Mouse (Mus musculus) brain, embryonic 14.5 days (tissue): ENCODE results near the gene Kalrn. TPM values are rescaled to one million over a fixed set of nuclear protein-coding genes. Genes with fewer than 3 reads are reported as not detected.

Source experiments
- DNase-seq: peaks from one replicate; pipeline ENCODE4 v3.0.0-alpha.2; 2011; ENCODE audit warnings: low read depth
- CTCF ChIP-seq: fragments of 200-500 bp; IDR thresholded peaks from 2 replicates; pipeline ENCODE4 v1.5.1; 2012; ENCODE audit warnings: inconsistent platforms, mild to moderate bottlenecking, moderate library complexity, borderline replicate concordance; ENCODE audit not compliant: insufficient read depth, insufficient read length; ENCODE audit errors: extremely low read depth
- POLR2A ChIP-seq: fragments of 200-500 bp; IDR thresholded peaks from 2 replicates; pipeline ENCODE4 v1.6.1; 2012; ENCODE audit warnings: mild to moderate bottlenecking, inconsistent platforms, borderline replicate concordance; ENCODE audit not compliant: poor library complexity, insufficient read depth, insufficient read length, severe bottlenecking; ENCODE audit errors: extremely low read depth
- polyA plus RNA-seq: library from polyadenylated mRNA; depleted of rRNA; stranded (reverse); fragments of >200 nt; gene quantifications from 2 replicates; pipeline ENCODE4 v1.2.3, GENCODE M21; 2012

Gene Kalrn
- polyA plus RNA-seq, 1 experiment = 52.2 TPM

DNA sequence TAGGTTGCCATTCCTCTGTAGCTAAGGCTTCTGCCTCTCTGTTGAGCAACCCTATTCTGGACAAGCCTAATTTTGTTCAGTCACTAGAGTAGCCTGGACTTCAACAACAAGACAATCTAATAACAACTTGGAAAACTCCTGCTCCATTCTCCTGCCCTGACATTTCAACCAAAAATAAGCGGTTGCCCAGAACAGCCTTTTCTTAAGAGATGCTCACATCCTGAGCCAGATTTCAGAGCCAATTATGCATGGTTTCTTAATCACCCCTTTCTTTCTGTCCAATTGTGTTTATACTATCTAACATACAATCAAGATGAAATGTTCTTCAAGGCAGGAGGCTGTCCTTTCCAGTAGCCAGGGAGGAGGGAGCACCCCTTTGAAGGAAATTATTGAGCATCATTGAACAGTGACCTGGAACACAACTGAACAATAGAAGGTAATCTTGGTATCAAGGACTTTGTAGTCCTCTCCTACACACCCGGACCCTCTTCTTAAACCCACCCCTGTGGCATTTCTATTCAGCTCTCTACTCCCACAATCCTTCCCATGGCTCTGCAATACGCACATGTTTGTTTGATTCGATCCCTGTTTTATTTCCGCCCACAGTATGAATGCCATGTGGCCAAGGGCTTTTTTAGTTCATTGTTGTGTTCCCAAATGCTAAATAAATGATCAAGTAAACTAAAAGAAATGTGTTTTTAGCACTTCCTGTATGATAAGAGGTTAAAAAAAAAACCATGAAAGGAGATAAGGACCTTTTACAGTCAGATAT is 275.2 kb downstream of the Kalrn start:
- peak; percentile 30 for DNase-seq
- TF ChIP-seq CTCF (no peak), POLR2A (no peak)

DNA sequence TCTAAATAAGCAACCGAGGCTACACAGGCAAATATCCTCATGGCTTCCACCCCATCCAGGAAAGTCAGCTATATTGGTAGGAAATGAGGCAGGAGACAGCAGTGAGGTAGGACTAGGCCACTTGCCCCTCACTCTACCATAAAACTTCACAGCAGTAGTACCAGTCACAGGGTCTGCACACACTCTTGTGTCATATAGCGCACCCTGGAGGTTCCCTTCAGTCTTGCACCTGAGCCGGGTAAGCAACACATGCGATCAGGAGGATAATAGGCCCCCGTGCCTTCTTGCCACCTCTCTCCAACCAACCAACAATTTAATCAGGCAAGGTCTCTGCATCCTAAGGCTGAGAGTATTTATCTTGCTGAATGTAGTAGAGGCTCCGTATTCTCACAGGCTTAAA is 278.8 kb downstream of the Kalrn start:
- DNase-seq = no peak
- TF ChIP-seq POLR2A (no peak), CTCF (peak; percentile 27; the same call in 1 of the 2 replicates)

DNA sequence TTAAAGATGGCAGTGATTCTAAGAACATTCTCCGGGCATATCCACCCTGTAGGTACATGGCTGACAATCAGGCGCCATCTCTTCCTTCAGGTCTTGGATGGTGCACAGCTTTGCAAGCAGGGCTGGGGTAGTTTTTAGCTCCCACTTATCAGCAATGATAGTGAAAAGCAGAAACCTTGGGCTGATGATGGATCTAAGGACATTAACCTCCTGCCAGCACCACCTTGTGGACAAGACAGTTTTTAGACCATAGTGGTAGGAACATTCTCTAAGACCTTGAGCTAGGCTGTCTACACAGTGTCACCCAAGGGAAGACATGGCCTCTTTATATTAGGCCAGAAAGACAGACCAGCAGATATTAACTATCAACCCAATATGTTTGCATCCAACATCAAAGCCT is 279.7 kb downstream of the Kalrn start:
- TF ChIP-seq CTCF = no peak
- no peak for TF ChIP-seq POLR2A
- DNase-seq = no peak

DNA sequence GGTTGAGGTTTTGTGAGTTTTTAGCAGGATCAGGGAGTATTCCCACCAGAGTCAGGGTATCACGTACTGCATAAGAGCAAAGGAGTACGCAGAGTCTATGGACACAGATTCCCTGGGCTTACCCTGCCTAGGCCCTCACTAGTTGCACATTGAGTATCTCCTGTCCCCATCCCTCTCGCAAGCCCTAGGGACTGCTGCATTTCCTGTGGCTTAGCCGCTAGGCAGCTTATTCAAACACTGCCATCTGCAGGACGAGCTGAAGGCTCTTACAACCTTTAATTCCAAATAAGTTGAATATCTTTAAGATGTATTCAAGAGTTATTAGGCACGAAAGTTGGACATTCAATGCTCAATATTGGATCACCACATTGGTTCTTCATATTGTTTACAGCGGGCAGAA is 283.7 kb downstream of the Kalrn start:
- peak; percentile 50; the same call in 1 of the 2 replicates for TF ChIP-seq CTCF
- no peak for TF ChIP-seq POLR2A

DNA sequence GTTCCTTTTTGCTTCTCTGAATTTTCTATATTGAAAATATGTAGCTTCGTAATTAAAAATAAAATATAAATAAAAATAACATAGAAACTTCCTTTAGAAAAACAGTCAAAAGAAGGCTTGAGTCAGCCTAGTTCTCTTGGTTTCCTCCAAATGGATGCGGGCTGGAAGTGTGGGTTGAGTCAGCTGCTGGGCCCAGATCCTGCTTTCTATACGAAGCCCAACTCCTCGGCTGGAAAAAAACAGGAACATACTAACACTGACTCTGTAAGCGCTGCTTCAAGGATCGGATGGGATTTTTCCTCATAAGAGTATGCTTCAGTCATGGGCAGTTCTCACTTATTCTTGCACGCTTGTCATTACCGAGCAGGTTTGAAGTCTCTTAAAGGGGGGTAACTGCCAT is 291.3 kb downstream of the Kalrn start:
- TF ChIP-seq CTCF (no peak), POLR2A (no peak)
- no peak for DNase-seq

More for the DNA sequence above, 283.7 kb downstream of the Kalrn start:
- DNase-seq = peak; percentile 78

DNA sequence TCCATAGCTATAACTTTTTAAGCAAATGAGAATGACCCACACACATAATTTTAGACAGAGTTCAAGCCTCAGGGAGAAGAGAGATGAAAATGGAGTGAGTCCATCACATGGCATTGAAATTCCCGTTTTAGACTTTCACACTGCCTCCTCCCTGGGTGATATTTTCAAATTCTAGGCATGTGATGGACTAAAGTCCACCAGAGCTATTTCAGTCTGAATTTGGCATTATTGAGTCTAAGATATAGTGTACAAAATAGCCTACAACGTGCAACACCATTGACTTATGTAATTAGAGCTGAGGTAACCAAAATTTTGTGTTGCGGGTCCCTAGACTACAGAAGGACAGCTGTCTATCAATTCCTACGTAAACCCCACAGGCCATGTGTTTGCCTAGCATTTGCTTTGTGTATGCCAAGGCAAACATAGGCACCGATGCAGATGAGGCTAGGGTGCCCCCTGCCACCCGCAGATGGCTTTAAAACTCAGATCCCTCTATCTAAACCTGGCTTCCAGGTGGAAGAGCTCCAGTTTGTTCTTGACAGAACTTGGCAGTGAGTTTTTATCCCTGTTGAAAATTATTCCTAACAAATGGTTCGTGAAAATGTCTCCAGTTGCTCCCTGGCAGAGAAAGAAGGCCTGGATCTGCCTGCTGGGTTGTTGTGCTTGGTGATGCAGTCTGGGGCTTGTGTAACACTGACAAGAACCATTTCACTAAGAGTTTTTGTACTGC is 293.5 kb downstream of the Kalrn start:
- peak; percentile 69 for DNase-seq

DNA sequence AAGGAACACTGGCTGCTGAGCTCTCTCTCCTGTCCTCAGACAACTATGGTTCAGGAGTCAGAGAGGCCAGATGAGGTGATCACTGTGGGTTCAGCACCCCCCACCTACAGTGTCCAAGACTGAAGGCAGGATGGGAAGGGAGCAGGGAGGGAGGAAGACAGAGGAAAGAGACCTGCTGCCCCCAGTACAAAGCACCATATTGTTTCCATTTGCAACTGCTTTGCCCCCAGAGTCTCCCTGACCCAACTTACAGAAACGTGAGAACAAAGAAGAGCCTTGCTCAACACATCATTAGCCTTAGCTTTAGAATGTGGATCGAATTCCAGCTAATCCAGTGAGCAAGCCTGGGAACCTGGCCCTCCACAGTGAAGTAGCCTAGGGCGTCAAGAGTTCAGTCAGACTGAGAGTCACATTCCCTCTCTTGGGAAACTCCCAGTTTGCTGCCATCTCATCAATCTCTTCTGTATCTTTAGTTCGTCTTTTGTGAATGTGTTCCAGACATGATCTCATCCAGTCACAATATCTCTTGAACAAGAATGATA is 295.0 kb downstream of the Kalrn start:
- no peak for TF ChIP-seq CTCF
- no peak for TF ChIP-seq POLR2A
- DNase-seq = no peak

More for the DNA sequence above, 293.5 kb downstream of the Kalrn start:
- no peak for TF ChIP-seq POLR2A
- no peak for TF ChIP-seq CTCF

DNA sequence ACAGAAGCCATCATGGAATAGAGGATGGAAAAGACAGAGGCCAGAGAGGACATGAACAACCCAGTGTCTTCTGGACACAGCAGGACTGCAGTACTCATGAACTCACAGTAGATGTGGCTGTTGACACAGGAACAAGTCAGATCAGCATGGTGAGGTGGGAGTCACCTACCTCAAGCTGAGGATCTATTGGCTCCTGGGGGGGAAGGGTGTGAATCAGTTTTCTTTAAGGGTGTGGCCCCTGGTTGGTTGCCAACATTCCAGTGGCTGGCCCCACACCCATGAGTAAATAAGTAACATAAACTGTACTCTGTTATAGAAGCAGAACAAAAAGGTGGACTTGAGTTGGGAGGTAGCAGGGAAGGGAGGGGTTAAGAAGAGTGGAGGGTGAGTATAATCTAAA is 298.7 kb downstream of the Kalrn start:
- no peak for TF ChIP-seq CTCF
- TF ChIP-seq POLR2A = no peak
- DNase-seq = no peak

DNA sequence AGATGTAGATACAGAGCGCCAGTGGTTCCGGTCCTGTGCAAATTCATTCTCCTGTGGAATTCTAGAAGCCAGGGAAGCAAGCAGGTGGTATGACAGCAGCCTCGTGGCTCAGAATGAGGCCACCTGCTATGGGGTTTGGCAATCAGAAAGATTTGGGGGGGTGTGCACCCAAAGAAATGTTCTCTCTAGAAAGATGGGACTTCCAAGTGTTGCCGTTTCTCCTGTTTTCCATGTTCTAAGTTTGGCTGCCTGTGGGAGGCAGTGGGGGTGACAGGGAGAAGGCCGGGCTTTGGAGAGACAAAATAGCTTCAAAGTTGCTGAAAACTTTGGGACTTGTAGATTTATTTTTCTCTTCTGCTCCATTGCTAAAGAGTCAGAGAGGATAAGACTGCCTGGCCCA is 301.9 kb downstream of the Kalrn start:
- TF ChIP-seq CTCF (no peak), POLR2A (no peak)

DNA sequence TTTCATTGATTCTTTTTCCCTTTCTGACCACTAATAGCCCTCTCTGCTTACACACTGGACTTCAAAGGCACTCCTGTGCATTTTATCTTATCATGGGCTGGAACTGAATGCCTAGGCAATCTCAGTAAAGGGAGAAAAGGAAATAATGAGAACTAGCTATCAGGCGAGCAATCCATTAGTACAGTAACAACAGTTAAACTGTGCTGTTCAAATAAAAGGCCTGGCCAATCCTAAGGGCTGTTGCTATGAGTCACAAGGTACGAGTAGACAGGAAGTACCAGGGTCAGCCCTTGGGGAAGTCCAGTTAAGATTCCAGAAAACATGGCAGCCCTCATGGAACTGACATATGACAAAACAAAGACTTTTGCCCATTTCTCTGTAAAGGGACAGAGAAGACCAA is 302.7 kb downstream of the Kalrn start:
- TF ChIP-seq CTCF (no peak), POLR2A (no peak)
- no peak for DNase-seq

More for the DNA sequence above, 301.9 kb downstream of the Kalrn start:
- no peak for DNase-seq

DNA sequence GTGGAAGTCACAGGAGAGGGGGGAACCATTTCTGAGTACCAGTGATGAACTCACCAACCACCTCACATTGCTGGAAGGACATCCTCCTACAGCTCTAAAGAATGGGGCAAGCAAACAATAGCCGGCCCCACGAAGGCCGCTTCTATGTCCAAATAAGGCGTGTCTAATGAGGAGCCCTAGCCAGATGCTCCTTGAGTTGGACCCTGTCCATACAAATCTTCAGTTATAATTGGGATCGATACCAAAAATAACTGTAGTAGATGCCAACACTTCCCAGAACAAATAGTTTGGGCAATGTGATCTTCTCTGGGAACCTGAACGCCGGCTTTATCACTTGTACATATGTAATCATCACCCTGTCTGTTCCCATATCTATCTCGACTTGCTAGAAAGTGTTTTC is 303.7 kb downstream of the Kalrn start:
- DNase-seq = peak; percentile 47
- TF ChIP-seq POLR2A (no peak), CTCF (no peak)
